20 mouse cellular contexts compared by ENCODE assay signal in genomic region chr2:74064369-74064768, GRCm38 (mm10).
DNase-seq lines count a peak whose midpoint lies in the region; ATAC-seq lines count a peak whose summit lies in the region.
"Had no signal": no experiment of that assay in that cellular context is flagged by ENCODE, and none has a peak within 500 bp of the region (broad histone marks: within the 10 kb centered on the region; RNA-seq: fewer than 3 reads in every experiment).

No protein-coding gene starts in this region.

- no peak overlapping the region for H3K9ac ChIP-seq in limb, embryonic 12.5 days (replicated peaks)
- 0 out of 2 replicates have a peak overlapping the region, but pooled peaks have one; percentile 9 for H3K9ac ChIP-seq in limb, embryonic 13.5 days
- H3K9ac ChIP-seq in neural tube, embryonic 13.5 days: no peak overlapping the region
- H3K9ac ChIP-seq: heart, embryonic 12.5 days; limb, embryonic 15.5 days; liver, postnatal 0 days had no signal

- peaks cover 11% of the 10 kb centered on the region for H3K27me3 ChIP-seq in limb, embryonic 12.5 days
- H3K27me3 ChIP-seq in limb, embryonic 10.5 days (ENCODE audit: low read depth, poor library complexity, severe bottlenecking): peaks cover 48% of the 10 kb centered on the region
- peaks cover 14% of the 10 kb centered on the region for H3K27me3 ChIP-seq in limb, embryonic 13.5 days
- peaks cover 21% of the 10 kb centered on the region for H3K27me3 ChIP-seq in neural tube, embryonic 13.5 days

- H3K9me3 ChIP-seq in limb, embryonic 12.5 days: no peaks in the 10 kb centered on the region
- H3K9me3 ChIP-seq in limb, embryonic 10.5 days (replicated peaks): no peaks in the 10 kb centered on the region
- no peaks in the 10 kb centered on the region for H3K9me3 ChIP-seq in limb, embryonic 13.5 days
- H3K9me3 ChIP-seq in neural tube, embryonic 13.5 days: no peaks in the 10 kb centered on the region
- H3K9me3 ChIP-seq: G1E; heart, embryonic 12.5 days; limb, embryonic 15.5 days had no signal

- H3K4me3 ChIP-seq in limb, embryonic 12.5 days (replicated peaks): no peak overlapping the region
- H3K4me3 ChIP-seq in limb, embryonic 10.5 days: no peak overlapping the region
- no peak overlapping the region for H3K4me3 ChIP-seq in limb, embryonic 13.5 days
- no peak overlapping the region for H3K4me3 ChIP-seq in neural tube, embryonic 13.5 days
- H3K4me3 ChIP-seq: erythroblast, embryonic 14.5 days; heart, embryonic 12.5 days had no signal

- H3K36me3 ChIP-seq in limb, embryonic 12.5 days: no peaks in the 10 kb centered on the region
- no peaks in the 10 kb centered on the region for H3K36me3 ChIP-seq in limb, embryonic 10.5 days
- H3K36me3 ChIP-seq in limb, embryonic 13.5 days: no peaks in the 10 kb centered on the region
- no peaks in the 10 kb centered on the region for H3K36me3 ChIP-seq in neural tube, embryonic 13.5 days
- H3K36me3 ChIP-seq: G1E; heart, embryonic 12.5 days; limb, embryonic 15.5 days had no signal

- 0 out of 2 replicates have a peak overlapping the region, but pooled peaks have one; percentile 30 for H3K4me2 ChIP-seq in limb, embryonic 12.5 days
- peak overlapping the region; percentile 56 for H3K4me2 ChIP-seq in limb, embryonic 13.5 days (replicated peaks)
- H3K4me2 ChIP-seq in neural tube, embryonic 13.5 days: peak overlapping the region; percentile 45
- H3K4me2 ChIP-seq: heart, embryonic 12.5 days had no signal

- 67% methylated on average over 9 of the region's 9 CpGs for WGBS in limb, embryonic 12.5 days
- 78% methylated on average over 9 of the region's 9 CpGs for WGBS in limb, embryonic 10.5 days
- WGBS in limb, embryonic 13.5 days: 67% methylated on average over 9 of the region's 9 CpGs
- WGBS in neural tube, embryonic 13.5 days: 30% methylated on average over 9 of the region's 9 CpGs

- peaks cover 31% of the 10 kb centered on the region for H3K4me1 ChIP-seq in limb, embryonic 12.5 days (replicated peaks)
- H3K4me1 ChIP-seq in limb, embryonic 10.5 days: peaks cover 32% of the 10 kb centered on the region
- peaks cover 29% of the 10 kb centered on the region for H3K4me1 ChIP-seq in limb, embryonic 13.5 days
- peaks cover 38% of the 10 kb centered on the region for H3K4me1 ChIP-seq in neural tube, embryonic 13.5 days (replicated peaks)
- H3K4me1 ChIP-seq: heart, embryonic 12.5 days had no signal

- DNase-seq in cerebellum, postnatal 10 days: peak; percentile 22 to 49
- no peak for DNase-seq in cerebellum, adult 8-10 months
- DNase-seq in limb, embryonic 10.5 days (ENCODE audit: low spot score): no peak
- no peak for DNase-seq in adrenal gland, postnatal 36 days
- DNase-seq in right cerebral cortex, postnatal 36 days (ENCODE audit: low spot score in 2 of 2): no peak
- DNase-seq: heart, postnatal 4 days; kidney, adult 11 months; liver, postnatal 0 days; lung, postnatal 14 days; thymus, postnatal 4 days had no signal

- ATAC-seq in limb, embryonic 12.5 days (ENCODE audit: insufficient number of reproducible peaks, insufficient read depth, low FRiP score, low TSS enrichment, low read depth): no peak
- no peak for ATAC-seq in limb, embryonic 13.5 days (ENCODE audit: low FRiP score, low read depth)
- peak; percentile 38; the same call in 1 of the 2 replicates for ATAC-seq in neural tube, embryonic 13.5 days (ENCODE audit: low read depth)
- ATAC-seq: CD4-positive, CD25-positive, alpha-beta regulatory T cell, adult 4 months; liver, postnatal 0 days had no signal

- H3K27ac ChIP-seq in limb, embryonic 12.5 days: peak overlapping the region; percentile 70
- H3K27ac ChIP-seq in limb, embryonic 10.5 days: no peak overlapping the region
- no peak overlapping the region for H3K27ac ChIP-seq in limb, embryonic 13.5 days
- H3K27ac ChIP-seq in neural tube, embryonic 13.5 days (replicated peaks): peak overlapping the region; percentile 64
- H3K27ac ChIP-seq: kidney, postnatal 0 days; layer of hippocampus, adult 2 months; limb, embryonic 15.5 days had no signal

Comparison
In these comparisons a context has a peak if more than half of its experiments do, and no peak if none do; other contexts are left out.
1. DNase-seq: peak in cerebellum, postnatal 10 days (2 of 2); none in cerebellum, adult 8-10 months (single experiment), limb, embryonic 10.5 days (single experiment), adrenal gland, postnatal 36 days (0 of 2) and right cerebral cortex, postnatal 36 days (0 of 2).
2. H3K27ac ChIP-seq: peak in limb, embryonic 12.5 days (single experiment) and neural tube, embryonic 13.5 days (single experiment); none in limb, embryonic 10.5 days (single experiment) and limb, embryonic 13.5 days (single experiment).
3. Peak in every context shown above with its lines, with median percentiles within 50 percentile points of each other: H3K4me2 ChIP-seq.